Mouse (Mus musculus): ENCODE measurements at regions not wholly inside any gene's neighbourhood (a gene's known extent, or its start where the extent isn't known, plus 50 kb on each side); places are given as distances from the start of the nearest gene placed in this dataset.

GRCm38 (mm10) chr7:82921722-82922121, 54.6 kb downstream of the Mex3b start:
- in situ Hi-C loops (cut with MboI, MseI) = no loop called here

GRCm38 (mm10) chr7:82923220-82924071, 56.3 kb downstream of the Mex3b start:
- in situ Hi-C loops (cut with MboI, MseI) = no loop called here

GRCm38 (mm10) chr7:82924092-82924491, 57.0 kb downstream of the Mex3b start:
- in situ Hi-C loops (cut with MboI, MseI) = no loop called here

GRCm38 (mm10) chr7:82938311-82938710, 71.2 kb downstream of the Mex3b start:
- in situ Hi-C loops (cut with MboI, MseI) = no loop called here

GRCm38 (mm10) chr7:82939536-82939935, 72.4 kb downstream of the Mex3b start:
- in situ Hi-C loops (cut with MboI, MseI) = no loop called here

- in situ Hi-C loops (cut with MboI, MseI) = no loop called here
Observed at GRCm38 (mm10) chr7:82943376-82943775, 76.2 kb downstream of the Mex3b start.

- in situ Hi-C loops (cut with MboI, MseI) = no loop called here
Observed at GRCm38 (mm10) chr7:82943797-82944196, 76.7 kb downstream of the Mex3b start.

- in situ Hi-C loops (cut with MboI, MseI) = no loop called here
Observed at GRCm38 (mm10) chr7:82949372-82949771, 82.2 kb downstream of the Mex3b start.

GRCm38 (mm10) chr7:82957208-82957977, 90.3 kb downstream of the Mex3b start:
- in situ Hi-C loops (cut with MboI, MseI) = no loop called here

GRCm38 (mm10) chr7:82970599-82970998, 103.5 kb downstream of the Mex3b start:
- in situ Hi-C loops (cut with MboI, MseI) = no loop called here

GRCm38 (mm10) chr7:82971244-82971643, 104.1 kb downstream of the Mex3b start:
- in situ Hi-C loops (cut with MboI, MseI) = no loop called here

- in situ Hi-C loops (cut with MboI, MseI) = no loop called here
Observed at GRCm38 (mm10) chr7:82972214-82973006, 105.3 kb downstream of the Mex3b start.

- in situ Hi-C loops (cut with MboI, MseI) = no loop called here
Observed at GRCm38 (mm10) chr7:82990708-82991107, 123.6 kb downstream of the Mex3b start.

GRCm38 (mm10) chr7:82993136-82993535, 126.0 kb downstream of the Mex3b start:
- in situ Hi-C loops (cut with MboI, MseI) = no loop called here

GRCm38 (mm10) chr7:82998848-82999247, 131.7 kb downstream of the Mex3b start:
- in situ Hi-C loops (cut with MboI, MseI) = no loop called here

GRCm38 (mm10) chr7:83007540-83007939, 140.4 kb downstream of the Mex3b start:
- in situ Hi-C loops (cut with MboI, MseI) = no loop called here

- in situ Hi-C loops (cut with MboI, MseI) = no loop called here
Observed at GRCm38 (mm10) chr7:83012145-83012544, 145.0 kb downstream of the Mex3b start.

- in situ Hi-C loops (cut with MboI, MseI) = no loop called here
Observed at GRCm38 (mm10) chr7:83014725-83015690, 147.9 kb downstream of the Mex3b start.

GRCm38 (mm10) chr7:83015756-83016155, 148.6 kb downstream of the Mex3b start:
- in situ Hi-C loops (cut with MboI, MseI) = no loop called here

GRCm38 (mm10) chr7:83016566-83016965, 149.4 kb downstream of the Mex3b start:
- in situ Hi-C loops (cut with MboI, MseI) = no loop called here

- in situ Hi-C loops (cut with MboI, MseI) = no loop called here
Observed at GRCm38 (mm10) chr7:83020584-83020983, 153.5 kb downstream of the Mex3b start.
